Mouse (Mus musculus) cortical plate, adult 2 months (tissue): Measurements from ENCODE around the gene Srcin1.

Experiments used
- CTCF ChIP-seq: fragments of 200-500 bp; IDR thresholded peaks from 2 replicates; pipeline ENCODE4 v1.5.1; 2011; ENCODE audit warnings: mild to moderate bottlenecking, control low read depth, low read length; ENCODE audit not compliant: insufficient read depth; ENCODE audit errors: extremely low read depth
- POLR2A ChIP-seq: fragments of 200-500 bp; IDR thresholded peaks from 2 replicates; pipeline ENCODE4 v1.6.1; 2011; ENCODE audit warnings: mild to moderate bottlenecking, low read length, control low read depth; ENCODE audit not compliant: insufficient read depth; ENCODE audit errors: extremely low read depth

DNA sequence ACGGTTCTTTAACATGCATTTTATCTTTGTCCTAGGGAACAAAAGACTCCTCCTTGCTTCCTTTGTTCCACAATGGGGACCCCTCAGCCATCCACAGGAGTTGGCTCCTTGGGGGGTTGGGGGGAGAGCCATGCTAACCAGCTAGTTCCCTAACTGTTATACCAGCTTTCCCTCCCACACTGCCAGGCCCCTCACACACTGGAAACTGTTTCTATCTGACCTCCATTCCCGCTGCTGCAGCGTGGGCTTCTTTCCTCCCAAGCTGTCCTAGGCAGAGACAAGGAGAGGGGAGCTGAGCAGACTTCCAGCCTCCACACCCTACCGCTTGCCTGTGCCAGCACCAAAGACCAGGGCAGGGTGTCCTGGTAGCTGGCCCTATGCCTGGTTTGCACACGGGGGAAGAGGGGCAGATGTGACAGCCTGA, 6.7 kb downstream of the Srcin1 start:
- TF ChIP-seq POLR2A (no peak), CTCF (no peak)
